Mouse (Mus musculus) spleen, adult 2 months (tissue): ENCODE results near the gene Pxk.

ENCODE experiments used
- CTCF ChIP-seq: fragments of 200-500 bp; IDR thresholded peaks from 2 replicates; pipeline ENCODE4 v1.5.1; 2011; ENCODE audit warnings: mild to moderate bottlenecking, inconsistent platforms; ENCODE audit not compliant: insufficient read depth, insufficient read length, insufficient replicate concordance; ENCODE audit errors: extremely low read depth
- POLR2A ChIP-seq: fragments of 200-500 bp; IDR thresholded peaks from 2 replicates; pipeline ENCODE4 v1.6.1; 2011; ENCODE audit warnings: low read depth, low read length, inconsistent platforms

DNA sequence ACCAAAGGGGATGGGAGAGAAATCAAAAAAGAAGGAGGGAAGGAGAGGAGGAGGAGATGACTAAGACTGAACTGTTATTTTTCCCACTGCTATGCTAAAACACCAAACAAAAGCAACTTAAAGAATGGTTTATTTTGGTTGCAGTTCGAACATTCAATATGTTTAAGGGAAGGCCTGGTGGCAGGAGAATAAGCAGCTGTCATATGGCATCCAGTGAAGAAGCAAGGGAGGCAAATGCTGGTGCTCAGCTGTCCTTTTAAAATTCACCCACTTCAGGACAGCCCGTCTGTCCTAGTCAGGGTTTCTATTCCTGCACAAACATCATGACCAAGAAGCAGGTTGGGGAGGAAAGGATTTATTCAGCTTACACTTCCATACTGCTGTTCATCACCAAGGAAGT, 19.4 kb downstream of the Pxk start:
- TF ChIP-seq CTCF = no peak
- TF ChIP-seq POLR2A = no peak
